Mouse (Mus musculus): ENCODE data around the gene Dcpp2. TPM values are rescaled to one million over a fixed set of nuclear protein-coding genes. Genes with fewer than 3 reads are reported as not detected.

Dcpp2 gene
- polyA plus RNA-seq (2014; fragmentation: Illumina TruSeq; extraction: RNeasy Lipid Tissue Mini Kit (QIAGEN cat#74804); ENCODE audit: low read depth, low replicate concordance), result not detected

DNA sequence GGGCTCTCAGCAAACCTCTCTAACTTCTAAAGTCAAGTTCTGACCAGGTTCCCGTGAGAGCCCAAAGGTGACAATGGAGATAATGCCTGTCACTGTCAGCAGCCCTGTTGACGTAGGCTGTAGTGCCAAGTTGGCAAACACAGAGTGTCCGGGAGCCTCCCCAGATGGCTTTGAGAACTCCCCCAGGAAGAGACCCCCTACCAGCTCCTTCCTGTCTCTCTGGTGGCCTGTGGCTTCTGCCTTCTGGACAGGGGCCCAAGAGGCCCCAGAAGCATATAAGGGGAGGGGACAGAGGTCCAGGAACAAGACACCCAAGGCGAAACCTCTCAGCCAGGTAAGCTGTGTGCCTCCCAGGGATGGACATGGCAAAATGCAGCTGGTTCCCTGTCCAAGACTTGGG lies at the start of gene Dcpp2, which contains the start of gene Dcpp1:
Dcpp2 (plus strand) TSS at position 305 of the 400 bp plus-strand sequence.
Dcpp1 (plus strand) TSS at position 301 of the 400 bp plus-strand sequence.

DNA sequence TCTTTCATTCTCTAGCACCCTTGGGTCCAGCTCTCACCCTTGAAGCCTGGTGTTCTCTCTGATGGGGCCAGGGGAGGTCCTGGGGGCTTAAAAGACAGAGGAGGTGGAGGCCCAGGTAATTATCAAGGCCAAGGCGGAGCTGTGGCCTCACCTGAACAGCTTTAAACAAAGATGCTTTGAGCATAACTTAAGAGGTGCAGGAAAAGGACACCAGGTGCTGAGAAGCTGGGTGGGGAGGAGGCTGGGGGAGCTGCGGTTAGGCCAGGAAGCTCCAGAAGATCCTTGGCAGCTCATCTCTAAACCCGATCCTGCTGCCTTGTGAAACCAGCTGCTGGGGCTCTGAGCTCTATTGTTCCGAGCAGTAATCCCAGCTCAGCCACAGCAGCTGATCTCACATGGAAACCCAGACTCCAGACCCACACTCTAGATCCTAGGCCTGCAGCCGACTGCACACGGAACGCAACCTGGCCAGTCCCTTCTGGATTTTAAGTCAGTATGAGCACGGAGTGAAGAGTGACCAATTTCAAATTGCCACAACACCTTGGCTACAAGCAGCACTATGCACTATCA lies 44.6 kb upstream of the Dcpp2 start, which contains the start of gene Prss33:
Prss33 (minus strand) TSS at position 51 of the 570 bp plus-strand sequence.

DNA sequence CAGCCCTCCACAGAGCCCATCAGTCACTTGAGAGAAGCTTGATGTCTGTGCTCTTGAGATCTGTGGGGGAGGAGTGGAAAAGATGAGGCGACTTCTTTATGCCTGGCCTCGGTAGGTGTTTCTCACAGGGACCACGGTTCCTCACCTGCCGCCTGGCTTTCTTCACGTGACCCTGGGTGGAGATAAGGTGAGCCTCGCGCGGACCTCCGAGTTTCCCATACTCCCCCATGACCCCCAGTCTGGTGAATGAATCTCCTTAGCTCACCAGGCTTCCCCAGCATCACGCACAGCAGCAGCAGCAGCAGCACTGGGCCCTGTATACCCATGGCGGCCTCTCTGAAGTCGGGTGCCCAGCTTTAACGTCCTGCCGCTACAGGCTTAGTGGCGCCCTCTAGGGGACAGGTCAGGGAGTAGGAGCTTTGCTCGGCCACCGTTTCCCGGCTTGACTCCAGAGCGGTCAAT lies 36.8 kb upstream of the Dcpp2 start, which contains the start of the genes Prss32 and Prss41:
Prss32 (plus strand) TSS at position 44 of the 462 bp plus-strand sequence.
Prss41 (minus strand) TSS at position 361 of the 462 bp plus-strand sequence.

DNA sequence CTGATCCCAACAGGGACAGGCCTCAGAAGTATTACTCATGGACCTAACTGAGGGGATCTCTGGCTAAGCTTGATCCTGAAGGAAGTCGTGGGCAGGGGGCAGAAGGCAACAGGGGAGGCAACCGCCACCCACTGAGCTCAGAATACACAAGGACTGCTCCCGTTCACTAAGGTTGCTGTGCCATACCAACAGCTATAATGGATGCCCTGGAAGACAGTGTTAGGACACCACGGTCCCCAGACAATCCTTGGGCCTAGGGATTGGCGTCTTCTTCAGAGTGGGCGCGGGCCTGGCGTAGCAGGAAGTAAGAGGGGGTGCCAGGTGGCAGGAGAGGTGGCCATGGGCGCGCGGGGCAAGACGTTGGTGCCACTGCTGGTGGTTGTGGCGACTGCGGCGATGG lies 12.9 kb upstream of the Dcpp2 start, which contains the start of gene Prss21:
Prss21 (plus strand) TSS at position 301 of the 400 bp plus-strand sequence.

DNA sequence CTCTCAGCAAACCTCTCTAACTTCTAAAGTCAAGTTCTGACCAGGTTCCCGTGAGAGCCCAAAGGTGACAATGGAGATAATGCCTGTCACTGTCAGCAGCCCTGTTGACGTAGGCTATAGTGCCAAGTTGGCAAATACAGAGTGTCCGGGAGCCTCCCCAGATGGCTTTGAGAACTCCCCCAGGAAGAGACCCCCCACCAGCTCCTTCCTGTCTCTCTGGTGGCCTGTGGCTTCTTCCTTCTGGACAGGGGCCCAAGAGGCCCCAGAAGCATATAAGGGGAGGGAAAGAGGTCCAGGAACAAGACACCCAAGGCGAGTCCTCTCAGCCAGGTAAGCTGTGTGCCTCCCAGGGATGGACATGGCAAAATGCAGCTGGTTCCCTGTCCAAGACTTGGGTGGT lies 36.5 kb downstream of the Dcpp2 start, which contains the start of gene Dcpp3:
Dcpp3 (plus strand) TSS at position 301 of the 400 bp plus-strand sequence.

DNA sequence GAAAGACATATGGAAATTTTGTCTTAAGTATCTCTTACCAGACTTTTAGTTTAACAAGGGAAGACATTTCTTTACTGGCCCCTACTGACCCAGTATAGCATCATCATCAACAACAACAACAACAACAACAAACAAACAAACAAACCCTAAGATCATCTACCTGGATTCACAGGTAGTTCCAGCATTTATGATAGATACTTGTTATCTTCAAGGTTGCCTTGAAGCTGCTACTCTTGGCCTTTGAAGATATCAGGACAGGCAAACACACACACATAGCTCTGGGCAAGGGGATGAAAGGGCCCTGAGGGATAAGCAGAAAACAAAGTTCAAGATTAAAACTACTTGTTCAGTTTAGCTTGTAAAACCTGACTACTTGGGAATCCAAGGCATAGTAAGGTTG lies 60.7 kb downstream of the Dcpp2 start, which contains the start of gene Sbp:
Sbp (plus strand) TSS at position 301 of the 400 bp plus-strand sequence.

Other genes with a start within 250 kb of the Dcpp2 start
- 0.14 TPM for gene Mmp25, start 235.6 kb upstream of the Dcpp2 start, polyA plus RNA-seq (2014; fragmentation: Illumina TruSeq; extraction: RNeasy Lipid Tissue Mini Kit (QIAGEN cat#74804); ENCODE audit: low read depth, low replicate concordance)
- not detected for gene Bicdl2, start 220.4 kb upstream of the Dcpp2 start, polyA plus RNA-seq (2014; fragmentation: Illumina TruSeq; extraction: RNeasy Lipid Tissue Mini Kit (QIAGEN cat#74804); ENCODE audit: low read depth, low replicate concordance)
- 3.5 TPM for gene Hcfc1r1, start 207.3 kb upstream of the Dcpp2 start, polyA plus RNA-seq (2014; fragmentation: Illumina TruSeq; extraction: RNeasy Lipid Tissue Mini Kit (QIAGEN cat#74804); ENCODE audit: low read depth, low replicate concordance)
- gene Thoc6, start 207.0 kb upstream of the Dcpp2 start, polyA plus RNA-seq (2014; fragmentation: Illumina TruSeq; extraction: RNeasy Lipid Tissue Mini Kit (QIAGEN cat#74804); ENCODE audit: low read depth, low replicate concordance), result 1.3 TPM
- not detected for gene Tnfrsf12a, start 203.4 kb upstream of the Dcpp2 start, polyA plus RNA-seq (2014; fragmentation: Illumina TruSeq; extraction: RNeasy Lipid Tissue Mini Kit (QIAGEN cat#74804); ENCODE audit: low read depth, low replicate concordance)
- not detected for gene Cldn6, start 201.6 kb upstream of the Dcpp2 start, polyA plus RNA-seq (2014; fragmentation: Illumina TruSeq; extraction: RNeasy Lipid Tissue Mini Kit (QIAGEN cat#74804); ENCODE audit: low read depth, low replicate concordance)
- not detected for gene Cldn9, start 196.9 kb upstream of the Dcpp2 start, polyA plus RNA-seq (2014; fragmentation: Illumina TruSeq; extraction: RNeasy Lipid Tissue Mini Kit (QIAGEN cat#74804); ENCODE audit: low read depth, low replicate concordance)
- 0.87 TPM for gene 1520401A03Rik, start 158.1 kb upstream of the Dcpp2 start, polyA plus RNA-seq (2014; fragmentation: Illumina TruSeq; extraction: RNeasy Lipid Tissue Mini Kit (QIAGEN cat#74804); ENCODE audit: low read depth, low replicate concordance)
- 1.9 TPM for gene Pkmyt1, start 154.5 kb upstream of the Dcpp2 start, polyA plus RNA-seq (2014; fragmentation: Illumina TruSeq; extraction: RNeasy Lipid Tissue Mini Kit (QIAGEN cat#74804); ENCODE audit: low read depth, low replicate concordance)
- not detected for gene Paqr4, start 140.0 kb upstream of the Dcpp2 start, polyA plus RNA-seq (2014; fragmentation: Illumina TruSeq; extraction: RNeasy Lipid Tissue Mini Kit (QIAGEN cat#74804); ENCODE audit: low read depth, low replicate concordance)
- gene Kremen2, start 135.0 kb upstream of the Dcpp2 start, polyA plus RNA-seq (2014; fragmentation: Illumina TruSeq; extraction: RNeasy Lipid Tissue Mini Kit (QIAGEN cat#74804); ENCODE audit: low read depth, low replicate concordance), result not detected
- 7.3 TPM for gene Flywch1, start 109.3 kb upstream of the Dcpp2 start, polyA plus RNA-seq (2014; fragmentation: Illumina TruSeq; extraction: RNeasy Lipid Tissue Mini Kit (QIAGEN cat#74804); ENCODE audit: low read depth, low replicate concordance)
- gene Flywch2, start 94.8 kb upstream of the Dcpp2 start, polyA plus RNA-seq (2014; fragmentation: Illumina TruSeq; extraction: RNeasy Lipid Tissue Mini Kit (QIAGEN cat#74804); ENCODE audit: low read depth, low replicate concordance), result 1.9 TPM
- 89.6 TPM for gene Srrm2, start 90.3 kb upstream of the Dcpp2 start, polyA plus RNA-seq (2014; fragmentation: Illumina TruSeq; extraction: RNeasy Lipid Tissue Mini Kit (QIAGEN cat#74804); ENCODE audit: low read depth, low replicate concordance)
- gene Elob, start 51.7 kb upstream of the Dcpp2 start, polyA plus RNA-seq (2014; fragmentation: Illumina TruSeq; extraction: RNeasy Lipid Tissue Mini Kit (QIAGEN cat#74804); ENCODE audit: low read depth, low replicate concordance), result 40.8 TPM
- gene Prss33, start 44.8 kb upstream of the Dcpp2 start, polyA plus RNA-seq (2014; fragmentation: Illumina TruSeq; extraction: RNeasy Lipid Tissue Mini Kit (QIAGEN cat#74804); ENCODE audit: low read depth, low replicate concordance), result not detected
- gene Prss32, start 37.0 kb upstream of the Dcpp2 start, polyA plus RNA-seq (2014; fragmentation: Illumina TruSeq; extraction: RNeasy Lipid Tissue Mini Kit (QIAGEN cat#74804); ENCODE audit: low read depth, low replicate concordance), result not detected
- gene Prss41, start 36.7 kb upstream of the Dcpp2 start, polyA plus RNA-seq (2014; fragmentation: Illumina TruSeq; extraction: RNeasy Lipid Tissue Mini Kit (QIAGEN cat#74804); ENCODE audit: low read depth, low replicate concordance), result 2.3 TPM
- 34.8 TPM for gene Prss21, start 12.8 kb upstream of the Dcpp2 start, polyA plus RNA-seq (2014; fragmentation: Illumina TruSeq; extraction: RNeasy Lipid Tissue Mini Kit (QIAGEN cat#74804); ENCODE audit: low read depth, low replicate concordance)
- not detected for gene Dcpp1, start within 50 bp of the Dcpp2 start, polyA plus RNA-seq (2014; fragmentation: Illumina TruSeq; extraction: RNeasy Lipid Tissue Mini Kit (QIAGEN cat#74804); ENCODE audit: low read depth, low replicate concordance)
- gene Dcpp3, start 36.6 kb downstream of the Dcpp2 start, polyA plus RNA-seq (2014; fragmentation: Illumina TruSeq; extraction: RNeasy Lipid Tissue Mini Kit (QIAGEN cat#74804); ENCODE audit: low read depth, low replicate concordance), result not detected
- not detected for gene Sbp, start 60.8 kb downstream of the Dcpp2 start, polyA plus RNA-seq (2014; fragmentation: Illumina TruSeq; extraction: RNeasy Lipid Tissue Mini Kit (QIAGEN cat#74804); ENCODE audit: low read depth, low replicate concordance)
- not detected for gene Sbpl, start 74.4 kb downstream of the Dcpp2 start, polyA plus RNA-seq (2014; fragmentation: Illumina TruSeq; extraction: RNeasy Lipid Tissue Mini Kit (QIAGEN cat#74804); ENCODE audit: low read depth, low replicate concordance)
- not detected for gene Prss30, start 99.7 kb downstream of the Dcpp2 start, polyA plus RNA-seq (2014; fragmentation: Illumina TruSeq; extraction: RNeasy Lipid Tissue Mini Kit (QIAGEN cat#74804); ENCODE audit: low read depth, low replicate concordance)
- not detected for gene Prss22, start 117.2 kb downstream of the Dcpp2 start, polyA plus RNA-seq (2014; fragmentation: Illumina TruSeq; extraction: RNeasy Lipid Tissue Mini Kit (QIAGEN cat#74804); ENCODE audit: low read depth, low replicate concordance)
- not detected for gene Prss27, start 157.3 kb downstream of the Dcpp2 start, polyA plus RNA-seq (2014; fragmentation: Illumina TruSeq; extraction: RNeasy Lipid Tissue Mini Kit (QIAGEN cat#74804); ENCODE audit: low read depth, low replicate concordance)
- gene Kctd5, start 192.6 kb downstream of the Dcpp2 start, polyA plus RNA-seq (2014; fragmentation: Illumina TruSeq; extraction: RNeasy Lipid Tissue Mini Kit (QIAGEN cat#74804); ENCODE audit: low read depth, low replicate concordance), result 19.6 TPM

Measured in testis, adult 10 weeks (tissue).